Mouse (Mus musculus) cerebellum, postnatal 25 days (tissue): ENCODE results near the gene Galnt17.
A peak's percentile ranks its signal among the peaks of the same experiment; 100 is the strongest.

Experiments
- DNase-seq, 2 experiments: peaks; one replicate each; pipeline ENCODE4 v3.0.0; 2021; ENCODE audit warnings: mixed read lengths in 2 of 2

Gene Galnt17

DNA sequence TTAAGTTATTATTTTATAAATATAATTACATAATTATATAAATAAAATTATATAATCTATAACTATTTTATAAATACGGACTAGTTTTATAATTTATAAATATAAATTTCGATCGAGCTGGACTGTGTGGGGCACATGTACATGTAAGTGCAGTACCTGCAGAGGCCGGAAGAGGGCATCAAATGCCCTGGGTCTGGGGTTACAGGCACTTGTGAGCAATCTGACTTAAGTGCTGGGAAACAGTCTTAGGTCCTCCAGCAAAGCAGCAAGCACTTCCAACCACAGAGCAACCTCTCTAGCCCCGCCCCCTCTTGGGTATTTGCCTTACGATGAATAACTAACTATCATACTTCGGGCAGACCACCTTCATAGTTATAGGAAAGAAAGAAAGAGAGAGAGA lies 388.3 kb downstream of the Galnt17 start:
- DNase-seq, result no peak

DNA sequence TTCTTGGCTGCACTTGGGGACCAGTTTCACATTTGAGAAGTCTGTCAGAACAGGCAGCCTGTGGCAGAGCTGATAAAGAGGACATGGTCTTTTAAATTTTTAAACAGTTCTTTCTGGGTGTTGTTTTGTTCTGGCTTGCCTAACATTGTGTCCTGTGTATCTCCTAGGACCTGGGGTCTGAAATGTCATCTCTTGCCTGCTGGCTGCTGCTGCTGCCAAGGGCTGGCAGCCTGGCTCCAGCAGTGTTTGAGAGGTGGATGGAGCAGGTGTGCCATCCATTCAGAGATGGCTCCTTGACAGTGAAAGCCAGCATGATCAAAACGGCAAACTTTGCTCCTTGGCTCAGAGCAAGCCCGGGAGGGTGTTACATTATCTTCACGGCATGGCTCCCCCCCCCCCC lies 393.7 kb downstream of the Galnt17 start:
- DNase-seq, result peak; percentile 61 to 73

- DNase-seq, result no peak
These were observed 396.7 kb downstream of the Galnt17 start for GRCm38 (mm10) chr5:130911551-130911950.

GRCm38 (mm10) chr5:130901736-130902135 lies 406.6 kb downstream of the Galnt17 start:
- no peak for DNase-seq

- no peak for DNase-seq
These were observed 412.3 kb downstream of the Galnt17 start for GRCm38 (mm10) chr5:130895991-130896390.

GRCm38 (mm10) chr5:130891735-130892134 lies 416.6 kb downstream of the Galnt17 start:
- no peak for DNase-seq

DNA sequence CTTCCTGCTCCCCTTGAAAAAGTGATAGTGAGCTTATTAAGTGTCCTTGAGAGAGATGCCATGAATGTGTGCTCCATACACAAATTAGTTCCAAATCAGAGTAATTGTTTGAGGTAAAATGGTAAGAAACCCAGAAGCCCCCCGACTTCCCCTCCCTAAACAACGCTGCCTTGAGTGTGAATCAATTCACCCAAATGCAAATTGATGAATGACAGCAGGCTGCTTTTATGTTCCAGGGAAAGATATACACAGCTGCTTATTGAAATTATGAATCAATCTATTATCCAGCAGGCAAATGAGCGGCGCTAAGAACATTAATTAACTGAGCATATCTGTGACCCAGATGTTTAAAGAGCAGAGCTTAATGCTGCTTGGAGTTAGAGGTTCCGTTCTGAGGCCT lies 428.0 kb downstream of the Galnt17 start:
- DNase-seq, result no peak

- peak; percentile 37 to 45 for DNase-seq
These were observed 432.9 kb downstream of the Galnt17 start for GRCm38 (mm10) chr5:130875391-130875790.

GRCm38 (mm10) chr5:130871086-130871485 lies 437.2 kb downstream of the Galnt17 start:
- peak; percentile 94 to 95 for DNase-seq

- DNase-seq, result peak in 1 of 2 experiments; percentile 57
These were observed 438.4 kb downstream of the Galnt17 start for GRCm38 (mm10) chr5:130869869-130870268.

DNA sequence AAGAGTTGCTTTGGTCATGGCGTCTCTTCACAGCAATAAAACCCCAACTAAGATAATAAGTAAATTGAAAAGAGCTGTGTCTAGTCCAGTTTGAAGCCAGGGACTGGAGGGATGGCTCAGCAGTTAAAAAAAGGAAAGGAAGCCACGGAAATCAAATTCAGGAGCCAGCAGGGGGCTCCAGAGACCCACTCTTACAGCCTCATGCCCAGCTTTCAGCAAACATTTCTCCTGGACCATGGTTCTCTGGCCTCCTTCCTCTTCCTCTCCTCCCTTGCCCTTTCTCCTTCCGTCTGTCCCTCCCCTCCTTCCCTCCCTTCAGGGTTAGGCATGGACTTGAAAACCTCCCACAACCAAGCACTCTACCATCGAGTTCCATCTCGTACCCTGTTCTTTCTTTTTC lies 446.0 kb downstream of the Galnt17 start:
- peak; percentile 80 to 85 for DNase-seq

GRCm38 (mm10) chr5:130859736-130860135 lies 448.6 kb downstream of the Galnt17 start:
- peak in 1 of 2 experiments; percentile 43 for DNase-seq

GRCm38 (mm10) chr5:130858706-130859105 lies 449.6 kb downstream of the Galnt17 start:
- no peak for DNase-seq

DNA sequence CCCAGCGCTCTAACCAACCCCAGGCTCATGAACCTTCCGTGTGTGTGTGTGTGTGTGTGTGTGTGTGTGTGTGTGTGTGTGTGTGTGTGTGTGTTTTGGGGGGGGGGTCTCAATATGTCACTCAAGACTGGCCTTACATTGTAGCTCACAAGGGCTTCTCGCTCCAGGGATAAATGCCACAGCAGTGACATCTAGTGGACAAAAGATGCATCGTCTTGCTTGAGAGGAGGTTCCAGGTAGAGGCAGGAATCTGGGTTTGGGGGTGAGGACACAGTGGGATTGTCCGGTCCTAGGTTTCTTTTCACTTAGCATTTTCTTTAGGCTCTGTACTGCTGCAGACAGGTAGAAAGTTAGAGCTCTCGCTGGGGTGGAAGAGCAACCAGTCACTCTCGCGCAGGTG lies 450.1 kb downstream of the Galnt17 start:
- DNase-seq, result peak; percentile 65 to 79

GRCm38 (mm10) chr5:130854430-130854829 lies 453.9 kb downstream of the Galnt17 start:
- DNase-seq, result no peak

DNA sequence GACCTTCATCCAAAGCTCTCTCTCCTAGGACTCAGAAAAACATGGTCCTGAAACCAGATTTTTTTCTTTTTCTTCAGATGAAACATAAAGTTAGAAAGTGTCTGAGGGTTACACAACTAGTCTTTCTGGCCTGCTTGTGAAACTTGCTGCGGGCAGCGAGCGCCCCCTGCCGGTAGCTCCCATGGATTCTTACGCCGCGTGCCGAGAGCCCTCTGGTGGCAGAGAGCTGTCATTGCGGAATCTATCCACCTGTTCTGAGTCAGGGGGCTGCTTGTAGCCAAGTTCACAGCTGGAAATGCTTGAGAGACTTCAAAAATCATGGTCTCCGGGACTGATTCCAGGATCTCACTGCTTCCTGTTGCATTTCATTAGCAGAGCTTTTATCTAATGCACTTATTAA lies 454.9 kb downstream of the Galnt17 start:
- peak; percentile 93 to 94 for DNase-seq

DNA sequence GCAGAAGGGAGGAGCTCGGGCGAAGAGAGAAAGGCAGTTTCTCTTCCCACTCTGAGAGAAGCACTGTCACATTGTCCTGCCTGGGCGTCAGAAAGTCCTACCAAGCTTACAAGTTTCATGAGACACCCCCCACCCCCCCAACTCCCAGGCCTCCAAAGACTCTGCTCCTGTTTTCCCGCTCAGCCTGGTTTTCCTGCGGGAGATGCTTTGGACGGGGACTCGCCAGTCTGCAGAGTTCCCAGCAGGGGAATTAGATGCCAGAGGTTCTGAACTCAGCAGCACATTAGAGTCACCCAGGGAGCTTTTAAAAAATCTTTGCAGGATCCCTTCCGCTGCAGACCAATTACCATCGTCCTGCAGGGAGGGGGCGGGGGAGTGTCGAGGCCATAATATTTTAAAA lies 456.1 kb downstream of the Galnt17 start:
- no peak for DNase-seq

GRCm38 (mm10) chr5:130849610-130850009 lies 458.7 kb downstream of the Galnt17 start:
- no peak for DNase-seq

DNA sequence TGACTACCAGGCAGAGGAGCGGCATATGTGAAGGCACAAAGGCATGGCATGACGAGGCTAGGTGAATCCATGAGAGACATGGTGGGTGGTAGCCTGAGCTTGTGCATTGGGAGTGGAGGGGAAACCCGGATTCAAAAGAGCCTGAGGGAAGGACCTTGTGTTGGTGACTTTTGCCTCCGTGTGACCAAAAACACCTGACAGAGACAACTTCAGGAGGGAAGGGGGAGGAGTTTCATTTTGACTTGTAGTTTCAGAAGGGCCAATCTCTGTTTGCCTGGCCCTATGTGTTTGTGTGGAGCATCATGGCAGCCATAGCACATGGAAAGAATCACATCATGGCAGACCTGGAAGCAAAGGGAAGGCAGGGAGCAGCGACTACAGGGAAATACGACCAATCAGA lies 459.7 kb downstream of the Galnt17 start:
- no peak for DNase-seq

GRCm38 (mm10) chr5:130825797-130826196 lies 482.5 kb downstream of the Galnt17 start:
- peak; percentile 32 to 58 for DNase-seq
